ENCODE assay signal across 16 mouse cellular contexts in the genomic region with DNA sequence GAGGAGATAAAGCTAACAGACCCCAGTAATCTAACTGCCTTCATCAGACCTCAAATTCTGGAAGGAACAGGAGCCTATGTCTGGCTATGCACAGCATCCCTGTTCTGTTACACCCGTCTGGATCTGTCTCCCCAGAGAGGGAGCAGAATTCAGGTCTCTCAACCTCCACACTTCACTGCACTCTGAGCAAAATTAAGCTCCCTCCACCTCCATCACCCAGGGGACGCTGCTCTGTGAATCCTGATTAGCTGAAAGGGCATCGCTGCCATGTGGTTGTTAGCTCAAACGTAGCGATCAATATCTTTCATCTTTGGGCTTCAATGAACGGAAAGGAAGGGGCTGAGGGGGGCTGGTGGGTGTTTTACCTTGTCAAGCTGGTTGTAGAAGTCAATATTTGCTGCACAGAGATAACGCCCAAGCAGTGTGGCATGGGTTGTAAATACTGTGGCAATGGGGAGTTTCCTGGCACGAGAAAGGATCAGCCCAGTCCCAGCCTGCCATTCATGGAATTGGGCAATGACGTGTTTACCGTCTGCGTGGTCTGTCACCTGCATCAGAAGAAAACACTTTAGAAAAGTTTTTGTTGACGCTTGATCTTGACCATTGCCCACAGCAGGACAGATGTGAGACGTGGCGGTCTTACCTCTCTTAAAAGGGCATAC. TPM values are rescaled to one million over a fixed set of nuclear protein-coding genes. Genes with fewer than 3 reads are reported as not detected.
DNase-seq lines count a peak whose midpoint lies in the region; ATAC-seq and TF ChIP-seq lines count a peak whose summit lies in the region.
"Had no signal": no experiment of that assay in that cellular context is flagged by ENCODE, and none has a peak within 500 bp of the region (broad histone marks: within the 10 kb centered on the region; RNA-seq: fewer than 3 reads in every experiment).

No protein-coding gene starts in this region.

- no peak overlapping the region for H3K4me2 ChIP-seq in hindbrain, postnatal 0 days (ENCODE audit: low read depth, low read length)
- H3K4me2 ChIP-seq in midbrain, embryonic 13.5 days (replicated peaks), result 0 out of 2 replicates have a peak overlapping the region, but pooled peaks have one; percentile 11
- H3K4me2 ChIP-seq in stomach, embryonic 15.5 days, result 0 out of 2 replicates have a peak overlapping the region, but pooled peaks have one; percentile 21
- H3K4me2 ChIP-seq: lung, embryonic 14.5 days had no signal

- no peaks in the 10 kb centered on the region for H3K36me3 ChIP-seq in hindbrain, postnatal 0 days (ENCODE audit: insufficient read depth, low read length)
- H3K36me3 ChIP-seq in midbrain, embryonic 13.5 days, result no peaks in the 10 kb centered on the region
- no peaks in the 10 kb centered on the region for H3K36me3 ChIP-seq in stomach, embryonic 15.5 days

- WGBS in hindbrain, postnatal 0 days, result 57% methylated on average over 14 of the region's 14 CpGs
- 55% methylated on average over 14 of the region's 14 CpGs for WGBS in midbrain, embryonic 13.5 days
- 59% methylated on average over 14 of the region's 14 CpGs for WGBS in stomach, embryonic 15.5 days

- peaks cover 6% of the 10 kb centered on the region; the same call in 1 of the 2 replicates for H3K4me1 ChIP-seq in hindbrain, postnatal 0 days (ENCODE audit: insufficient read depth, low read length)
- peaks cover 17% of the 10 kb centered on the region for H3K4me1 ChIP-seq in midbrain, embryonic 13.5 days (replicated peaks)
- H3K4me1 ChIP-seq in stomach, embryonic 15.5 days, result no peaks in the 10 kb centered on the region

- H3K27ac ChIP-seq in hindbrain, postnatal 0 days, result no peak overlapping the region
- peak overlapping the region; percentile 66 for H3K27ac ChIP-seq in midbrain, embryonic 13.5 days
- H3K27ac ChIP-seq in stomach, embryonic 15.5 days, result no peak overlapping the region

- H3K9ac ChIP-seq in hindbrain, postnatal 0 days (replicated peaks; ENCODE audit: low read length), result no peak overlapping the region
- no peak overlapping the region for H3K9ac ChIP-seq in midbrain, embryonic 13.5 days (replicated peaks)
- no peak overlapping the region for H3K9ac ChIP-seq in stomach, embryonic 15.5 days
- H3K9ac ChIP-seq: lung, embryonic 14.5 days had no signal

- no peaks in the 10 kb centered on the region for H3K9me3 ChIP-seq in hindbrain, postnatal 0 days (ENCODE audit: low read length)
- H3K9me3 ChIP-seq in midbrain, embryonic 13.5 days, result no peaks in the 10 kb centered on the region
- H3K9me3 ChIP-seq in stomach, embryonic 15.5 days, result no peaks in the 10 kb centered on the region

- H3K4me3 ChIP-seq in hindbrain, postnatal 0 days (ENCODE audit: low read length), result no peak overlapping the region
- no peak overlapping the region for H3K4me3 ChIP-seq in midbrain, embryonic 13.5 days (replicated peaks)
- no peak overlapping the region for H3K4me3 ChIP-seq in stomach, embryonic 15.5 days (replicated peaks)

- TF ChIP-seq CTCF in hindbrain, postnatal 0 days (IDR thresholded peaks at IDR 0.05; ENCODE audit: low read depth), result no peak

- DNase-seq in lung, adult 18-20 months, result peak; percentile 12 to 13
- DNase-seq in lung, postnatal 14 days, result no peak
- DNase-seq in hindbrain, postnatal 0 days (ENCODE audit: low spot score), result peak; percentile 6
- no peak for DNase-seq in ovary, postnatal 14 days (ENCODE audit: low spot score)
- DNase-seq in gastrocnemius, adult 18-20 months (ENCODE audit: low spot score), result no peak
- DNase-seq in thymus, postnatal 25 days, result no peak
- DNase-seq: cerebellum, adult 2 months; gastrocnemius, postnatal 14 days; lung, embryonic 14.5 days had no signal

- H3K27me3 ChIP-seq in hindbrain, postnatal 0 days (ENCODE audit: insufficient read depth, low read length), result no peaks in the 10 kb centered on the region
- no peaks in the 10 kb centered on the region for H3K27me3 ChIP-seq in midbrain, embryonic 13.5 days
- no peaks in the 10 kb centered on the region for H3K27me3 ChIP-seq in stomach, embryonic 15.5 days (replicated peaks)

- no peak; the same call in 1 of the 2 replicates for ATAC-seq in hindbrain, postnatal 0 days
- peak; percentile 79 for ATAC-seq in midbrain, embryonic 13.5 days
- ATAC-seq in stomach, embryonic 15.5 days (ENCODE audit: insufficient read depth, low FRiP score, low read depth), result peak; percentile 76

RNA-seq across cellular contexts. Expression of gene Gys2, which starts 13.8 kb away (rescaled TPM):
- 0.10 and 0.18 TPM in 2 replicates for total RNA-seq in hindbrain, postnatal 0 days (2014; rRNA removed)
- 0.38 TPM in 1 of 2 replicates, not detected in the other for polyA plus RNA-seq in hindbrain, postnatal 0 days (2015; fragmentation: Nextera tagmentation; extraction: Ambion mirVana)
- 0.05 TPM in 1 of 2 replicates, not detected in the other for polyA plus RNA-seq in midbrain, embryonic 13.5 days (2015; fragmentation: Nextera tagmentation; extraction: Ambion mirVana)
- 1.6 and 4.4 TPM in 2 replicates for polyA plus RNA-seq in stomach, embryonic 15.5 days (2015; fragmentation: Nextera tagmentation; extraction: Ambion mirVana)
- total RNA-seq in gastrocnemius, adult 18-20 months (2021), result under 1 TPM in 1 of 2 experiments, not detected in 1; 0.21 TPM
- total RNA-seq: ES-E14; megakaryocyte-erythroid progenitor cell, adult 5-6 weeks had no signal
- polyA plus RNA-seq: forebrain, embryonic 11.5 days; heart, embryonic 14.5 days; intestine, embryonic 14.5 days; lung, embryonic 14.5 days had no signal

RNA-seq across cellular contexts. Expression of gene Spx, which starts 45.9 kb away (rescaled TPM):
- 0.75 and 3.6 TPM in 2 replicates for total RNA-seq in hindbrain, postnatal 0 days (2014; rRNA removed)
- 2.6 and 3.7 TPM in 2 replicates for polyA plus RNA-seq in hindbrain, postnatal 0 days (2015; fragmentation: Nextera tagmentation; extraction: Ambion mirVana)
- polyA plus RNA-seq in midbrain, embryonic 13.5 days (2015; fragmentation: Nextera tagmentation; extraction: Ambion mirVana), result 5.5 and 6.5 TPM in 2 replicates
- polyA plus RNA-seq in stomach, embryonic 15.5 days (2015; fragmentation: Nextera tagmentation; extraction: Ambion mirVana), result 0.36 and 0.45 TPM in 2 replicates
- not detected for total RNA-seq in gastrocnemius, adult 18-20 months (2021)
- polyA plus RNA-seq: heart, embryonic 14.5 days had no signal

RNA-seq across cellular contexts. Expression of gene Ldhb, which starts 48.6 kb away (rescaled TPM):
- total RNA-seq in hindbrain, postnatal 0 days (2014; rRNA removed), result 201 and 230 TPM in 2 replicates
- 663 and 664 TPM in 2 replicates for polyA plus RNA-seq in hindbrain, postnatal 0 days (2015; fragmentation: Nextera tagmentation; extraction: Ambion mirVana)
- polyA plus RNA-seq in midbrain, embryonic 13.5 days (2015; fragmentation: Nextera tagmentation; extraction: Ambion mirVana), result 466 and 473 TPM in 2 replicates
- 138 and 149 TPM in 2 replicates for polyA plus RNA-seq in stomach, embryonic 15.5 days (2015; fragmentation: Nextera tagmentation; extraction: Ambion mirVana)
- 100 to 1,000 TPM; 379 to 613 TPM for total RNA-seq in gastrocnemius, adult 18-20 months (2021)

Comparison
In these comparisons a context has a peak if more than half of its experiments do, and no peak if none do; other contexts are left out.
1. DNase-seq: peak in lung, adult 18-20 months (2 of 2) and hindbrain, postnatal 0 days (single experiment); none in lung, postnatal 14 days (single experiment), ovary, postnatal 14 days (single experiment), gastrocnemius, adult 18-20 months (single experiment) and thymus, postnatal 25 days (single experiment).